Mouse (Mus musculus): ENCODE results near the gene Eml1. TPM values are rescaled to one million over a fixed set of nuclear protein-coding genes. Genes with fewer than 3 reads are reported as not detected.
A peak's percentile ranks its signal among the peaks of the same experiment; 100 is the strongest.

Gene Eml1
- total and polyA plus RNA-seq, 2 experiments from 2014 or later: 61.3 to 69.3 TPM

DNA sequence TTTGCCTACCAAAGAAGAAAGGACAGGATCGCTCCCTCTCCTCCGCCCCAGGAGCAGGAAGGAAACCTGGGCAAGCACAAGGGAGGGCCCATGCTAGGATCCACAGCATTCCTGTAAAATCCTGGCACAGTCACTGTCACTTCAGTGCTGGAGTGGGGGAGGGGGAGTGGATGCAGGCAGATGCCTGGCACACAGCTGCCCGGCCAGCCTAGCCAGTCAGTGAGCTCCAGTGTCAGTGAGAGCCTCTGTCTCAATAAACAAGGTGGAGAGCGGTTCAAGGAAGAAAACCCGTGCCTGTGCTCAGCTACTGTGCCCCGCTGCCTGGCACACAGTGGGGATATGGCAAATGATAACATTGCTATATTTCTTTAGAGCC is 24.5 kb downstream of the Eml1 start:
- Histone ChIP-seq H3K9me3 (replicated peaks; ENCODE audit: control insufficient read depth, low read length) (no peaks in the 10 kb centered on the region), H3K4me3 (ENCODE audit: low read depth, low read length) (no peak overlapping the region), H3K27ac (ENCODE audit: low read depth) (no peak overlapping the region), H3K9ac (replicated peaks; ENCODE audit: low read depth, low read length) (no peak overlapping the region), H3K27me3 (ENCODE audit: control insufficient read depth, insufficient read depth, low read length) (no peaks in the 10 kb centered on the region), H3K4me2 (ENCODE audit: low read depth, low read length) (no peak overlapping the region), H3K4me1 (ENCODE audit: control insufficient read depth, insufficient read depth) (peaks cover 27% of the 10 kb centered on the region), H3K36me3 (replicated peaks; ENCODE audit: control insufficient read depth, insufficient read depth, low read length) (no peaks in the 10 kb centered on the region)
- DNase-seq (ENCODE audit: low spot score) (no peak), ATAC-seq (ENCODE audit: insufficient read depth, low read depth) (no peak)
- no peak for TF ChIP-seq EP300 (IDR thresholded peaks at IDR 0.05; ENCODE audit: low read depth)
- TF ChIP-seq CTCF (IDR thresholded peaks at IDR 0.05; ENCODE audit: low read depth): no peak
- WGBS: 83% methylated on average over 6 of the region's 6 CpGs

DNA sequence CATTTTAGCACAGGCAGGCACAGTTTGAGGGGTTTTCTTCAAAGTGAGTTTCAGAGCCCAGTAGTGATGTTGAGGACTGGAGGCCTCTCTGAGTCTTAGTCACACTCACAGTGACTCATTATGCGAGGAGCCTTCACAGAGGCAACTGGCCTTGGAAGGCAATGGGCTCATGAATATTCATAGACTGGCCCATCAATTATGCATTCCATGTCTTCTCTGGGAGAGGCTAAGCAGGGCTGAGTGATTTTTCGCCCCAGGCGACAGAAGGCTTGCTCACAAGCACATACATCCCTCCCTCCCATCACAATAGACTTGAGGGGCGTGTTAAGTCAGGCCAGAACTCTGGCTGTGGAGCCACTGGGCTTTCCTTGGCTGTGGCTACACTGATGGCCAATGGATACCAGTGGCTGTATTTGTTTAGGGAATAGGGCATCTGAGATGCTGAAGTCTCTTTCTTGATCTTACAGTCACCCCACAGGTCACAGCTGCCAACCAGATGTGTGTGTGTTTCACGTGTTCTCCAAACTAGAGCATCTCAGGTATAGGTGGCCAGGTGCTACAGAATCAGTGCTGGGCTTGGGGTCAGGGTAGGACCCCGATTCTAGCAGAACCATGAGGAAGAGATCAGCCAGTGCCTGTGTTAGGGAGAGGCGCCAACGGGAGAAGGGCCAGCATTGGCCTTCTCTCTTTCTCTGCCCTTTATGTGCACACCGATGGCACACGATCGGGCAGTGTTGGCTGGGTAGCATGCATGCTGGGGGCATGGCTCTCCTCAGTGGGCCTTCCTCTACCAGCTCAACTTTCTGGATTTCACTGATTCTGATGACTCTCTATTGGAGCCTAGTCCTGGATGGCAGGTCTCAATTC is 25.6 kb downstream of the Eml1 start:
- WGBS: 91% methylated on average over 11 of the region's 11 CpGs
- Histone ChIP-seq H3K9me3 (replicated peaks; ENCODE audit: control insufficient read depth, low read length) (no peaks in the 10 kb centered on the region), H3K36me3 (replicated peaks; ENCODE audit: control insufficient read depth, insufficient read depth, low read length) (no peaks in the 10 kb centered on the region), H3K27ac (ENCODE audit: low read depth) (no peak overlapping the region), H3K9ac (replicated peaks; ENCODE audit: low read depth, low read length) (no peak overlapping the region), H3K4me1 (ENCODE audit: control insufficient read depth, insufficient read depth) (peaks cover 27% of the 10 kb centered on the region), H3K4me3 (ENCODE audit: low read depth, low read length) (no peak overlapping the region), H3K27me3 (ENCODE audit: control insufficient read depth, insufficient read depth, low read length) (no peaks in the 10 kb centered on the region), H3K4me2 (ENCODE audit: low read depth, low read length) (no peak overlapping the region)
- no peak for ATAC-seq (ENCODE audit: insufficient read depth, low read depth)
- no peak for DNase-seq (ENCODE audit: low spot score)
- TF ChIP-seq CTCF (IDR thresholded peaks at IDR 0.05; ENCODE audit: low read depth) (no peak), EP300 (IDR thresholded peaks at IDR 0.05; ENCODE audit: low read depth) (no peak)

DNA sequence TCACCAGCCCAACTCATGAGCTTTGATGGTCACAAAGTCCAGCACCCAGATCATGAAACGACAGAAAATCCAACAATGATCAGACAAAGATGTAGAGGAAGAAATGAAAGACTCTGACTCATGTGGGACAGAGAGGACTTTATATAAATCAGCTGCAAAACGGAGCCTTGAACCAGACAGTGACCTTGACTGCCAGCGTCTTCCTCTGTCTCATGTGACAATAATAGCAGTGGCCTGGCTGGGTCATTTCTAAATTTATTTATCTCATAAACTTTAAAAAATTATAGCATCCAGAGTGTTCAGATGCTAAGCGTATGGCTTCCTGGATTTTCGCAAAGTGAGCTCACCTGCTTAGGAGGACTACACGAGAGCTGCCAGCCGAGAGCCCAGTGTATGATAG is 27.9 kb downstream of the Eml1 start:
- ATAC-seq (ENCODE audit: insufficient read depth, low read depth) (no peak), DNase-seq (ENCODE audit: low spot score) (no peak)
- H3K27ac ChIP-seq (ENCODE audit: low read depth): no peak overlapping the region
- TF ChIP-seq EP300 (IDR thresholded peaks at IDR 0.05; ENCODE audit: low read depth): no peak
- TF ChIP-seq CTCF (IDR thresholded peaks at IDR 0.05; ENCODE audit: low read depth): no peak
- H3K36me3 ChIP-seq (replicated peaks; ENCODE audit: control insufficient read depth, insufficient read depth, low read length): no peaks in the 10 kb centered on the region
- peaks cover 9% of the 10 kb centered on the region for H3K4me1 ChIP-seq (ENCODE audit: control insufficient read depth, insufficient read depth)
- no peak overlapping the region for H3K4me2 ChIP-seq (ENCODE audit: low read depth, low read length)
- H3K4me3 ChIP-seq (ENCODE audit: low read depth, low read length): no peak overlapping the region
- no peak overlapping the region for H3K9ac ChIP-seq (replicated peaks; ENCODE audit: low read depth, low read length)
- H3K9me3 ChIP-seq (replicated peaks; ENCODE audit: control insufficient read depth, low read length): no peaks in the 10 kb centered on the region
- 72% methylated on average over 7 of the region's 7 CpGs for WGBS
- H3K27me3 ChIP-seq (ENCODE audit: control insufficient read depth, insufficient read depth, low read length): no peaks in the 10 kb centered on the region

DNA sequence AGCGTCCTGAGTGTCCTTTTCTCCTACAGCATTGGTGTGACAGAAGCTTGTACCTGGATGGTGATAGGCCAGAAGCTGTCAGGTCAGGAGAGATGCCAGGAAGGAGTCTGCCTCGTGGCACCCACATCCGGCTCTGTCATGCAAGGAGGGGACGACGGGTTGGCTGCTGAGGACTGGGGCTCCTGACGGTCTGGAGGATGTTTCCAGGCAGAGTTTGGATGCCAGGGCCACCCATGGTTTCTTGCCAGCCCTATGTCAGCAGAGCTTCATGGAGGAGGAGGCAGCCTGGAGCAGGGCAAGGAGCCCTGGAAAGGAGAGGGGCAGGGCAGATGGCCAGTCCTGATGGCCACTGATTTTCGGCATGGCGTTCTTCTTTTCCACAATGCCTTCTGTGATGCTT is 28.4 kb downstream of the Eml1 start:
- H3K4me2 ChIP-seq (ENCODE audit: low read depth, low read length): no peak overlapping the region
- H3K9ac ChIP-seq (replicated peaks; ENCODE audit: low read depth, low read length): no peak overlapping the region
- 75% methylated on average over 8 of the region's 8 CpGs for WGBS
- H3K9me3 ChIP-seq (replicated peaks; ENCODE audit: control insufficient read depth, low read length): no peaks in the 10 kb centered on the region
- H3K27ac ChIP-seq (ENCODE audit: low read depth): no peak overlapping the region
- TF ChIP-seq EP300 (IDR thresholded peaks at IDR 0.05; ENCODE audit: low read depth): no peak
- no peak for TF ChIP-seq CTCF (IDR thresholded peaks at IDR 0.05; ENCODE audit: low read depth)
- ATAC-seq (ENCODE audit: insufficient read depth, low read depth) (no peak), DNase-seq (ENCODE audit: low spot score) (no peak)
- no peaks in the 10 kb centered on the region for H3K27me3 ChIP-seq (ENCODE audit: control insufficient read depth, insufficient read depth, low read length)
- H3K4me3 ChIP-seq (ENCODE audit: low read depth, low read length): no peak overlapping the region
- H3K4me1 ChIP-seq (ENCODE audit: control insufficient read depth, insufficient read depth): peaks cover 11% of the 10 kb centered on the region
- no peaks in the 10 kb centered on the region for H3K36me3 ChIP-seq (replicated peaks; ENCODE audit: control insufficient read depth, insufficient read depth, low read length)

DNA sequence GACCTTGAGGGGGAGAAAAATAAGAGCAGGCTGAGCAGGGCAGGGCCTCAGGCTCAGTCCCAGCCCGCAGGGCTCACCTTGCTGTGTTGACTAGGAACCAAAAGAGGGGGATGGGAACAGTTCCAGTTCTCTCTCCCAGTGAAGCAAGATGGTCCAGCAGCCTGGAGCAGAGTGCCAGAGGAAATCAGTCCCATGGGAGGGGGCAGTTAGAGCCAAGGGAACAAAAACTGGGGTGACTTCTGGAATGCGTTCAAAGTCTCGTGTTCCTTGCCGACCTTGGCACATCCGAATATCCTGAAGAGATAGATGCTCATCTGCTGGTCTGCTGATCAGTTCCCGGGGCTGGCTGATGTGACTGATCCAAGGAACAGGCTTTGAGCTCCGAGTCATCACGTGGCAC is 30.2 kb downstream of the Eml1 start:
- TF ChIP-seq CTCF (IDR thresholded peaks at IDR 0.05; ENCODE audit: low read depth) (no peak), EP300 (IDR thresholded peaks at IDR 0.05; ENCODE audit: low read depth) (no peak)
- H3K4me3 ChIP-seq (ENCODE audit: low read depth, low read length): no peak overlapping the region
- no peak overlapping the region for H3K27ac ChIP-seq (ENCODE audit: low read depth)
- DNase-seq (ENCODE audit: low spot score): no peak
- H3K36me3 ChIP-seq (replicated peaks; ENCODE audit: control insufficient read depth, insufficient read depth, low read length): no peaks in the 10 kb centered on the region
- ATAC-seq (ENCODE audit: insufficient read depth, low read depth): no peak
- H3K4me2 ChIP-seq (ENCODE audit: low read depth, low read length): no peak overlapping the region
- WGBS: 44% methylated on average over 8 of the region's 8 CpGs
- H3K27me3 ChIP-seq (ENCODE audit: control insufficient read depth, insufficient read depth, low read length): no peaks in the 10 kb centered on the region
- peaks cover 11% of the 10 kb centered on the region for H3K4me1 ChIP-seq (ENCODE audit: control insufficient read depth, insufficient read depth)
- H3K9ac ChIP-seq (replicated peaks; ENCODE audit: low read depth, low read length): no peak overlapping the region
- H3K9me3 ChIP-seq (replicated peaks; ENCODE audit: control insufficient read depth, low read length): no peaks in the 10 kb centered on the region

DNA sequence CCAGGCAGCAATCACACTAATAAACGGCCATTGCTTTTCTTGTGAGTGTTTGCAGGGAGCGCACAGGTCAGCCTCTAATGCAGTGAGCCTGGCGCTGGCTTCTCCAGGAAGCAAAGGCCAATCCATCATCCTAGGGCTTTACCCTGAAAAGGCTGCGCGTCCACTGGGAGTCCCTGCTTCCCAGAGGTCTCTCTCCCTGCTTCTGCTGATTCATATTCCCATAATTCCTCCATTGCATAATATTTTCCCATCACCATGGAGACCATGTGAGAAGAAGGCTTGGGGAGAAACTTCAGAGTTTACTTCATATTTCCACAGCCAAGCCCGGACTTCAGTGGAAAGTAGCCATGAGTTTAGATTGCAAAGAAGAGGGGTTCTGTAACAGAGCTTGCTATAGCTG is 33.2 kb downstream of the Eml1 start:
- H3K9me3 ChIP-seq (replicated peaks; ENCODE audit: control insufficient read depth, low read length): no peaks in the 10 kb centered on the region
- TF ChIP-seq CTCF (IDR thresholded peaks at IDR 0.05; ENCODE audit: low read depth): no peak
- TF ChIP-seq EP300 (IDR thresholded peaks at IDR 0.05; ENCODE audit: low read depth): no peak
- no peaks in the 10 kb centered on the region for H3K27me3 ChIP-seq (ENCODE audit: control insufficient read depth, insufficient read depth, low read length)
- peak; percentile 38 for DNase-seq (ENCODE audit: low spot score)
- no peaks in the 10 kb centered on the region for H3K36me3 ChIP-seq (replicated peaks; ENCODE audit: control insufficient read depth, insufficient read depth, low read length)
- peaks cover 11% of the 10 kb centered on the region for H3K4me1 ChIP-seq (ENCODE audit: control insufficient read depth, insufficient read depth)
- H3K27ac ChIP-seq (ENCODE audit: low read depth): peak overlapping the region; percentile 46
- 59% methylated on average over 6 of the region's 6 CpGs for WGBS
- H3K4me3 ChIP-seq (ENCODE audit: low read depth, low read length): no peak overlapping the region
- H3K9ac ChIP-seq (replicated peaks; ENCODE audit: low read depth, low read length): no peak overlapping the region
- peak; percentile 36; the same call in 1 of the 2 replicates for ATAC-seq (ENCODE audit: insufficient read depth, low read depth)
- no peak overlapping the region for H3K4me2 ChIP-seq (ENCODE audit: low read depth, low read length)

Measured in heart, postnatal 0 days (tissue).